Mouse (Mus musculus): ENCODE results near the gene Sept11. TPM values are rescaled to one million over a fixed set of nuclear protein-coding genes. Genes with fewer than 3 reads are reported as not detected.
A peak's percentile ranks its signal among the peaks of the same experiment; 100 is the strongest.

Gene Sept11
- polyA plus RNA-seq, 1 experiment from 2014 or later = 156 TPM

GRCm38 (mm10) chr5:93154401-93154800 is 61.2 kb downstream of the Sept11 start:
- H3K9me3 ChIP-seq = no peaks in the 10 kb centered on the region
- WGBS = 91% methylated on average over 11 of the region's 11 CpGs
- ATAC-seq (ENCODE audit: low read depth) = no peak
- peaks cover 45% of the 10 kb centered on the region for H3K36me3 ChIP-seq
- no peak overlapping the region for H3K4me2 ChIP-seq
- H3K4me3 ChIP-seq = no peak overlapping the region
- H3K9ac ChIP-seq = no peak overlapping the region
- no peak overlapping the region for H3K27ac ChIP-seq (replicated peaks)
- peaks cover 25% of the 10 kb centered on the region for H3K4me1 ChIP-seq (replicated peaks)
- no peaks in the 10 kb centered on the region for H3K27me3 ChIP-seq

- Histone ChIP-seq H3K4me3 (no peak overlapping the region), H3K9me3 (no peaks in the 10 kb centered on the region), H3K4me1 (replicated peaks) (no peaks in the 10 kb centered on the region), H3K4me2 (no peak overlapping the region), H3K36me3 (peaks cover 77% of the 10 kb centered on the region), H3K27ac (replicated peaks) (no peak overlapping the region), H3K27me3 (no peaks in the 10 kb centered on the region), H3K9ac (no peak overlapping the region)
- peak; percentile 10; the same call in 1 of the 2 replicates for ATAC-seq (ENCODE audit: low read depth)
- WGBS = 92% methylated on average over 3 of the region's 3 CpGs
Observed at GRCm38 (mm10) chr5:93163541-93163940, 70.3 kb downstream of the Sept11 start.

- WGBS = 94% methylated on average over 11 of the region's 11 CpGs
- peaks cover 83% of the 10 kb centered on the region for H3K36me3 ChIP-seq
- H3K4me1 ChIP-seq (replicated peaks) = no peaks in the 10 kb centered on the region
- no peak for ATAC-seq (ENCODE audit: low read depth)
- H3K9ac ChIP-seq = no peak overlapping the region
- no peaks in the 10 kb centered on the region for H3K9me3 ChIP-seq
- H3K4me2 ChIP-seq = no peak overlapping the region
- no peaks in the 10 kb centered on the region for H3K27me3 ChIP-seq
- H3K4me3 ChIP-seq = no peak overlapping the region
- H3K27ac ChIP-seq (replicated peaks) = no peak overlapping the region
Observed at GRCm38 (mm10) chr5:93167919-93168516, 74.8 kb downstream of the Sept11 start.

DNA sequence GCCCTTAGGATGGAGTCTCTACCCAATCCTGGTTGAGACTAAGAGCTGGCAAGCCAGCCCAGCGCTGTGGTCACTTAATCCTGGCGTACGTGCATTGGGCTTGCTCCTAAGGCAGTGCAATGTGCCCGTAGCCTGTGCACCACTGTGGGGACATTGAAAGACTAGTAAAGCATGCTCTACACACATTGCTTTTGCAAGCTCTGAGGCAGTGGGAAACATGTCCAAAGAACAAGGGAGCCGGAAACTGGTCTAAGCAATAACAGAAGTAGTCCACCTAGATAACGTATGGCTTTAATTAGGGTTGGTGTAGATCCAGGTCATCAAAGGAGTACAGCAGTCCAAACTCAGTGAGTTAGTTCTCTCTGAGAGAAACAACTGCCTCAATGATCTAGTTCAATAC is 75.4 kb downstream of the Sept11 start:
- peaks cover 85% of the 10 kb centered on the region for H3K36me3 ChIP-seq

DNA sequence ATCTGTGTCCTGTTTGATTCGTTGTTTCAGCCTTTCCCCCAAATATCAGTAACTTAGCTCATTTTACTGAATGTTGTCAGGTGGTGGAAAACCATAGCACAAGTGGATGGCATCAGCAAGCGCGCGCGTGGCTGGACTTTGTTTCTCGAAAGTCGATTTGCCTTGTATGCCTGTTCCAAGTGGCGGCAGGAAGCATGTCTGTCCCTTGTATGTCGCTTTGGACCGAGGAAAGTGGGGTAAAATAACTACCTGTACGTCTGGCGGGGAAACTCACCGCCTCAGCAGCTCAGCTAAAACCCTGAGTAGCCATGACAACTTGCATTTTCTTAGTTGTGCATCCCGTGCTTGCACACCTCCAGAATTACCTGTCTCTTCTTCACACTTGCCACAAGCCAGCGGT is 78.2 kb downstream of the Sept11 start:
- H3K4me3 ChIP-seq = no peak overlapping the region
- no peaks in the 10 kb centered on the region for H3K27me3 ChIP-seq
- H3K4me1 ChIP-seq (replicated peaks) = no peaks in the 10 kb centered on the region
- no peak overlapping the region for H3K4me2 ChIP-seq
- H3K36me3 ChIP-seq = peaks cover 87% of the 10 kb centered on the region
- no peaks in the 10 kb centered on the region for H3K9me3 ChIP-seq
- ATAC-seq (ENCODE audit: low read depth) = no peak
- no peak overlapping the region for H3K27ac ChIP-seq (replicated peaks)
- H3K9ac ChIP-seq = no peak overlapping the region
- WGBS = 96% methylated on average over 15 of the region's 15 CpGs

More for the DNA sequence above, 75.4 kb downstream of the Sept11 start:
- Histone ChIP-seq H3K9ac (no peak overlapping the region), H3K27me3 (no peaks in the 10 kb centered on the region), H3K4me2 (no peak overlapping the region), H3K27ac (replicated peaks) (no peak overlapping the region), H3K9me3 (no peaks in the 10 kb centered on the region), H3K4me3 (no peak overlapping the region), H3K4me1 (replicated peaks) (no peaks in the 10 kb centered on the region)
- 94% methylated on average over 6 of the region's 6 CpGs for WGBS
- no peak for ATAC-seq (ENCODE audit: low read depth)

- H3K4me2 ChIP-seq = no peak overlapping the region
- peaks cover 84% of the 10 kb centered on the region for H3K36me3 ChIP-seq
- no peak overlapping the region for H3K9ac ChIP-seq
- no peak overlapping the region for H3K27ac ChIP-seq (replicated peaks)
- no peaks in the 10 kb centered on the region for H3K27me3 ChIP-seq
- H3K4me1 ChIP-seq (replicated peaks) = no peaks in the 10 kb centered on the region
- WGBS = 88% methylated on average over 6 of the region's 6 CpGs
- H3K4me3 ChIP-seq = no peak overlapping the region
- no peaks in the 10 kb centered on the region for H3K9me3 ChIP-seq
- ATAC-seq (ENCODE audit: low read depth) = no peak
Observed at GRCm38 (mm10) chr5:93172536-93172935, 79.3 kb downstream of the Sept11 start.

DNA sequence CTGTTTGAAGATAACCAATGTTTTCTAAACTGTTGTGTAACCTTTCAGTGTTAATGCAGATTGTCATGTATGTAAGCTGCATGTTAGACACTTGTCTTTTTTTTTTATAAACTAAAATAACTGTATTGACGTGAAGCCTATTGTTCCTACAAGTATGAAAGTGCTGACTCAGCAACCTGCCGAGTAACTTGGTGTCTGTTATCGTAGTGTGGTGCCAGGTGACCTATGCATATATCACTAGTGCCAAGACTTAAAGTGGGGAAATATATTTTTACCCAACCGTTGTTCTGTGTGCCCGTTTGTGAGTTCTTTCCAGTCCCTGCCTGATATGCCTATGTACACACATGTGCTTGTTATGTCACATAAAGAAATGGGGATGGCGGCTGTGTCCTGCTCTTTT is 81.4 kb downstream of the Sept11 start:
- H3K4me3 ChIP-seq = no peak overlapping the region
- H3K36me3 ChIP-seq = peaks cover 83% of the 10 kb centered on the region
- H3K9ac ChIP-seq = no peak overlapping the region
- H3K4me1 ChIP-seq (replicated peaks) = no peaks in the 10 kb centered on the region
- no peak overlapping the region for H3K27ac ChIP-seq (replicated peaks)
- no peaks in the 10 kb centered on the region for H3K27me3 ChIP-seq
- WGBS = 91% methylated on average over 6 of the region's 6 CpGs
- H3K4me2 ChIP-seq = no peak overlapping the region
- no peaks in the 10 kb centered on the region for H3K9me3 ChIP-seq
- no peak for ATAC-seq (ENCODE audit: low read depth)

- no peak overlapping the region for H3K4me3 ChIP-seq
- H3K9ac ChIP-seq = no peak overlapping the region
- peaks cover 76% of the 10 kb centered on the region for H3K36me3 ChIP-seq
- no peak overlapping the region for H3K4me2 ChIP-seq
- H3K27me3 ChIP-seq = no peaks in the 10 kb centered on the region
- no peak overlapping the region for H3K27ac ChIP-seq (replicated peaks)
- no peaks in the 10 kb centered on the region for H3K9me3 ChIP-seq
- WGBS = 87% methylated on average over 6 of the region's 6 CpGs
- no peaks in the 10 kb centered on the region for H3K4me1 ChIP-seq (replicated peaks)
- no peak for ATAC-seq (ENCODE audit: low read depth)
Observed at GRCm38 (mm10) chr5:93178616-93179015, 85.4 kb downstream of the Sept11 start.

DNA sequence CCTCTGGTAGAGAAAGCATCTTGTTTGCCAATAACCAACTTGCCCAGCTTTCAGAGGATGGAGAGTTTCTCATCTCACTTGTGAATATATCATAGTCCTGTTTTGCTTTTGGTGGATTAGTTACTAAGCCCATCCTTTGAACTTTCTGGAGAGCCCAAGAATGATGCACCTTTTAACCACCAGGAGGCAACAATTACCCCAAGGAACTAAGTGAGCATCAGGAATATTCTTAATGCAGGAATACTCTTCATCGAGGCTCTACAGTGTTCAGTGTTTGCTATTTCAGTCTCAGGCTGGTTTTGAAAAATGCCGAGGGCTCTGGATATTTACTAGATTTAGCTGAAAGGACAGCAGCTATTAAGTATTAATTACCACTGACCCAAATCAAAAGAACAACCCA is 87.0 kb downstream of the Sept11 start:
- H3K27ac ChIP-seq (replicated peaks) = no peak overlapping the region
- no peak for ATAC-seq (ENCODE audit: low read depth)

GRCm38 (mm10) chr5:93183311-93183710 is 90.1 kb downstream of the Sept11 start:
- Histone ChIP-seq H3K27ac (replicated peaks) (no peak overlapping the region), H3K9me3 (no peaks in the 10 kb centered on the region), H3K27me3 (no peaks in the 10 kb centered on the region), H3K36me3 (peaks cover 71% of the 10 kb centered on the region), H3K4me2 (no peak overlapping the region), H3K4me3 (no peak overlapping the region), H3K4me1 (replicated peaks) (no peaks in the 10 kb centered on the region), H3K9ac (no peak overlapping the region)
- 85% methylated on average over 6 of the region's 6 CpGs for WGBS
- ATAC-seq (ENCODE audit: low read depth) = no peak

More for the DNA sequence above, 87.0 kb downstream of the Sept11 start:
- H3K27me3 ChIP-seq = no peaks in the 10 kb centered on the region
- peaks cover 71% of the 10 kb centered on the region for H3K36me3 ChIP-seq
- H3K9ac ChIP-seq = no peak overlapping the region
- H3K9me3 ChIP-seq = no peaks in the 10 kb centered on the region
- WGBS = 75% methylated on average over 2 of the region's 2 CpGs
- no peak overlapping the region for H3K4me2 ChIP-seq
- H3K4me1 ChIP-seq (replicated peaks) = no peaks in the 10 kb centered on the region
- H3K4me3 ChIP-seq = no peak overlapping the region

GRCm38 (mm10) chr5:93184548-93184947 is 91.3 kb downstream of the Sept11 start:
- Histone ChIP-seq H3K27me3 (no peaks in the 10 kb centered on the region), H3K36me3 (peaks cover 69% of the 10 kb centered on the region), H3K4me1 (replicated peaks) (no peaks in the 10 kb centered on the region), H3K9me3 (no peaks in the 10 kb centered on the region), H3K9ac (no peak overlapping the region), H3K4me3 (no peak overlapping the region), H3K4me2 (no peak overlapping the region), H3K27ac (replicated peaks) (no peak overlapping the region)
- 93% methylated on average over 6 of the region's 6 CpGs for WGBS
- no peak for ATAC-seq (ENCODE audit: low read depth)

DNA sequence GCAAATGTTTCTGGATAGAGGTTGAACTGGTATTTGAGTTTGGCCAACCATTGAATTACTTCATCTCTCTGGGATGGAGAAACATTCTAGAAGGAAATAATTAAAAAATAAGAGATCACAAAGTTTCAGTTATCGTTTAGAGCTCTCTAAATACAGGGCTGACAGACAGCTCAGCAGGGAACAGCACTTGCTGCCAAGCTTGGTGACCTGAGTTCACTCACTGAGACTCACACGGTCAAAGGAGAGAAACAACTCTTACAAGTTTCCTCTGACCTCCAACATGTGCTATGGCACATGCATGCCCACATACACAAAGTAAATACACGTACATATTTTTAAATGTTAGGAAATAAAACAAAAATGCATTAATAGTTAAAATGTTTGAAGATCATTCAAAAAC is 96.4 kb downstream of the Sept11 start:
- H3K4me3 ChIP-seq = no peak overlapping the region
- H3K9me3 ChIP-seq = no peaks in the 10 kb centered on the region
- WGBS = 68% methylated on average over 3 of the region's 3 CpGs
- H3K4me1 ChIP-seq (replicated peaks) = no peaks in the 10 kb centered on the region
- H3K27me3 ChIP-seq = no peaks in the 10 kb centered on the region
- peaks cover 46% of the 10 kb centered on the region for H3K36me3 ChIP-seq
- no peak overlapping the region for H3K4me2 ChIP-seq
- ATAC-seq (ENCODE audit: low read depth) = no peak
- H3K27ac ChIP-seq (replicated peaks) = no peak overlapping the region
- no peak overlapping the region for H3K9ac ChIP-seq

DNA sequence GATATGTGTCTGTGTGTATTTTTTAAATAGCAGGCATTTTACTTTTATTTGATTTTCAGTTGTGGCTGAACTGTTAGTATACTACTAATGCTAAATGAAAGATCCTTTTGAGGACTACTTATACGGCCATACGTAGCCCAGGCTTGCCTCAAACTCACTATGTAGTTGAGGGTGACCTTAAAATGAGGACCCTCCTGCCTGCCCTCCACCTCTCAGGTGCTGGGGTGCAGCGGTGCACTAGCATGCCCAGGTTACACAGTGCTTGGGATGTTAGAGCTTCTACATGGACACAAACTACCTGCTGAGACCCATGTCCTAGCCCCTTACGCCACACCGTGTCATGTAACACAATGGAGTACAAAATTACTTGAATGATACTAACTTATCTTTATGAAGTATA is 97.2 kb downstream of the Sept11 start:
- 98% methylated on average over 5 of the region's 5 CpGs for WGBS
- H3K9me3 ChIP-seq = no peaks in the 10 kb centered on the region
- no peak overlapping the region for H3K4me2 ChIP-seq
- peaks cover 43% of the 10 kb centered on the region for H3K36me3 ChIP-seq
- no peak for ATAC-seq (ENCODE audit: low read depth)
- no peak overlapping the region for H3K9ac ChIP-seq
- H3K27ac ChIP-seq (replicated peaks) = no peak overlapping the region
- H3K4me1 ChIP-seq (replicated peaks) = no peaks in the 10 kb centered on the region
- H3K27me3 ChIP-seq = no peaks in the 10 kb centered on the region
- H3K4me3 ChIP-seq = no peak overlapping the region

Data from neural tube, embryonic 13.5 days (tissue).